Mouse (Mus musculus) spleen, adult 2 months (tissue): ENCODE results near the gene Gale. TPM values are rescaled to one million over a fixed set of nuclear protein-coding genes. Genes with fewer than 3 reads are reported as not detected.

Experiments used
- DNase-seq, 2 experiments: peaks; one replicate each; pipeline versions ENCODE4 v3.0.0 to v3.0.0-alpha.2; 2012 to 2021; ENCODE audit warnings: low spot score in 2 of 2, low read depth in 1 of 2
- H3K27ac ChIP-seq: fragments of 200-500 bp; 2 replicates; pipeline ENCODE4 v1.5.1; 2012; ENCODE audit warnings: low read length, inconsistent platforms; ENCODE audit not compliant: insufficient read depth
- H3K27me3 ChIP-seq: fragments of 200-500 bp; 2 replicates; pipeline ENCODE4 v1.6.1; 2012; ENCODE audit warnings: mild to moderate bottlenecking, moderate library complexity, low read length, inconsistent platforms; ENCODE audit not compliant: control insufficient read depth, insufficient read depth
- H3K36me3 ChIP-seq: fragments of 200-500 bp; 2 replicates; pipeline ENCODE4 v1.6.1; 2012; ENCODE audit warnings: mild to moderate bottlenecking, low read length, inconsistent platforms; ENCODE audit not compliant: control insufficient read depth, insufficient read depth
- H3K4me1 ChIP-seq: fragments of 200-500 bp; 2 replicates; pipeline ENCODE4 v1.6.1; 2011; ENCODE audit warnings: inconsistent platforms; ENCODE audit not compliant: control insufficient read depth, insufficient read depth, insufficient read length
- H3K4me3 ChIP-seq: fragments of 200-500 bp; 2 replicates; pipeline ENCODE4 v1.5.1; 2011; ENCODE audit warnings: mild to moderate bottlenecking, inconsistent platforms; ENCODE audit not compliant: insufficient read depth, insufficient read length; ENCODE audit errors: extremely low read depth
- CTCF ChIP-seq: fragments of 200-500 bp; IDR thresholded peaks from 2 replicates; pipeline ENCODE4 v1.5.1; 2011; ENCODE audit warnings: mild to moderate bottlenecking, inconsistent platforms; ENCODE audit not compliant: insufficient read depth, insufficient read length, insufficient replicate concordance; ENCODE audit errors: extremely low read depth
- POLR2A ChIP-seq: fragments of 200-500 bp; IDR thresholded peaks from 2 replicates; pipeline ENCODE4 v1.6.1; 2011; ENCODE audit warnings: low read depth, low read length, inconsistent platforms
- WGBS: fragments of 180-500 bp; shearing (Covaris S2); methylation state at CpG from one replicate; pipeline ENCODE4 v1.1.7; 2018; 5-methylcytosine and 5-hydroxymethylcytosine counted together
- polyA plus RNA-seq: library from polyadenylated mRNA; depleted of rRNA; stranded (reverse); fragments of >200 nt; gene quantifications from 2 replicates; pipeline ENCODE4 v1.2.3, GENCODE M21; 2012

Gene Gale
- polyA plus RNA-seq, 1 experiment: 10.6 TPM

DNA sequence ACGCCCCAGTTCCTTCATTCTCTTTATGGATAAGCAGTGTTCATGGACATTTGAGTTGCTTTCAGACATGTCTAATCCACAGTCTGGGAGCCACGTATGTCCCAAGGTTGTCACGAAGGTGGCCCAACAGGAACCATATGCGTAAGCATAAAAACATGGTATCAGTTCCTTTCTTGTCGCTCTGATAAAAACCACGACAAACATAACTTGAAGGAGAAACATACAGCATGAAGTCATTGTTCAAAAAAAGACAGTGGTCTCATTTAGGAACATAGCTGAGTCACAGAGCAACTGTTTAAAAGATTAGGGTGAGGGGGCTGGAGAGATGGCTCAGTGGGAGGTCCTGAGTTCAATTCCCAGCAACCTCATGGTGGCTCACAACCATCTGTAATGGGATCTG is 21.3 kb upstream of the Gale start:
- WGBS: 50% methylated on average over 6 of the region's 6 CpGs
- H3K36me3 ChIP-seq: peaks cover 18% of the 10 kb centered on the region
- H3K27me3 ChIP-seq: no peaks in the 10 kb centered on the region
- no peak for TF ChIP-seq POLR2A
- TF ChIP-seq CTCF: no peak
- no peak for DNase-seq
- no peak overlapping the region for H3K4me3 ChIP-seq
- no peak overlapping the region for H3K27ac ChIP-seq
- H3K4me1 ChIP-seq: no peaks in the 10 kb centered on the region

DNA sequence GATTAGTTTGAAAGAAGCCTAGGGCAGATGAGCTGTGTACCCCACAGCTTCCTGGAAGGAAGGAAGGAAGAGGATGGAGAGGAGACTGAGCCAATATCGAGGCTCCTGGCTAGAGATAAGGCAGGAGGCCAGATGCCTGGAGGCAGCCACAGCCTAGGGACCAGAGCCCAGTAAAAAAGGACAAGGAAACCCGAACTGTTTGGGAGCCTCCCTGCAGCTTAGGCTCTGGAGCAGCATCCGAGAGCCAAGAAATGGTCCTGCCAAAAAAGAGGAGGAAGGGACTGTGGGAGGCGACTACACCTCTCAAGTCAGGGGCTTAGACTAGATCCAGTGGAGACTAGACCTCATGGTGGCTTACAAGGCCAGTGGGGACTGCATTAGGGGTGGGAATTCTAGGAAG is 20.1 kb upstream of the Gale start:
- 69% methylated on average over 4 of the region's 4 CpGs for WGBS
- H3K4me1 ChIP-seq: no peaks in the 10 kb centered on the region
- no peak for DNase-seq

DNA sequence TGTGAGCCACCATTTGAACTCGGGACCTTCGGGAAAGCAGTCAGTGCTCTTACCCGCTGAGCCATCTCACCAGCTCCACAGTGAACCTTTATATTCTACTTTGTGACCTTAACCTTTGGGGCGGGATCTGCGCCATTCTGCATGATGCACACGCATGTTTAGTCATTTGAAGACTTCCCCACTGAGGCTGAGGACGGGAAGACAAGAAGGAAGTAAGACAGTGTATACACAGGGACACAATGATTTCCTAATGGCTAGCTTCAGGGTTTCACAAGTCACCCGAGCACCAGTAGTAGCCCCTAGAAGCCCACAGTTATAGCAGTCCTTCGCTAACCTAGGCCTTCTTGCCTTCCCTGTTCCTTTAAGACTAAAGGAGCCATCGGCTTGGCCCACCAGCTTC is 17.8 kb upstream of the Gale start:
- H3K4me1 ChIP-seq: no peaks in the 10 kb centered on the region; the same call in 1 of the 2 replicates
- 0 out of 2 replicates have a peak overlapping the region, but pooled peaks have one; percentile 9 for H3K27ac ChIP-seq
- no peak for TF ChIP-seq POLR2A
- no peak for TF ChIP-seq CTCF
- DNase-seq: no peak
- peaks cover 2% of the 10 kb centered on the region; the same call in 1 of the 2 replicates for H3K36me3 ChIP-seq
- H3K4me3 ChIP-seq: no peak overlapping the region; the same call in 1 of the 2 replicates
- WGBS: 72% methylated on average over 10 of the region's 10 CpGs
- no peaks in the 10 kb centered on the region for H3K27me3 ChIP-seq

More for the DNA sequence above, 20.1 kb upstream of the Gale start:
- no peak overlapping the region for H3K27ac ChIP-seq
- no peaks in the 10 kb centered on the region for H3K27me3 ChIP-seq
- H3K36me3 ChIP-seq: peaks cover 11% of the 10 kb centered on the region
- H3K4me3 ChIP-seq: no peak overlapping the region
- TF ChIP-seq POLR2A: no peak
- no peak for TF ChIP-seq CTCF

DNA sequence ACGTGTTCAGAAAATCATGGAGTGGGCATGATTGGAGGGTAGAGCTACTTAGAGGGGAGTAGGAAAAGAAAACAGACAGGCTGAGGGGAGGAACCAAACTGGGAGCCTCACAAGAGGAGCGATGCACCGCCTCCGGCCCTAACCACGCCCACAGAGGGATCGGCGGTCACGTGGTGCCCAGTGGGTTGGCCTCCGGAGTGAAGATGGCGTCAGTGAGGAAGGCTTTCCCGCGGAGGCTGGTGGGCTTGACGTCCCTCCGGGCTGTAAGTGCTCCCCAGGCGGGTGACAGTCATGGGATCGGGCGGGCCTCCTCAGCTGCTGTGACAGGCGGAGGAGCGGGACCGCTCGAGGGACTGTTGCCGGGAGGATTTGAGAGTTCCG is 17.3 kb upstream of the Gale start, which contains the start of gene Hmgcl:
Hmgcl (plus strand) TSS at position 171 of the 381 bp plus-strand sequence.
- H3K27ac ChIP-seq: peak within 1 kb of the TSS; percentile 24; the same call in 1 of the 2 replicates
- TF ChIP-seq POLR2A (peak; percentile 81), CTCF (no peak)
- WGBS: under 1% methylated on average over 23 of the region's 23 CpGs

DNA sequence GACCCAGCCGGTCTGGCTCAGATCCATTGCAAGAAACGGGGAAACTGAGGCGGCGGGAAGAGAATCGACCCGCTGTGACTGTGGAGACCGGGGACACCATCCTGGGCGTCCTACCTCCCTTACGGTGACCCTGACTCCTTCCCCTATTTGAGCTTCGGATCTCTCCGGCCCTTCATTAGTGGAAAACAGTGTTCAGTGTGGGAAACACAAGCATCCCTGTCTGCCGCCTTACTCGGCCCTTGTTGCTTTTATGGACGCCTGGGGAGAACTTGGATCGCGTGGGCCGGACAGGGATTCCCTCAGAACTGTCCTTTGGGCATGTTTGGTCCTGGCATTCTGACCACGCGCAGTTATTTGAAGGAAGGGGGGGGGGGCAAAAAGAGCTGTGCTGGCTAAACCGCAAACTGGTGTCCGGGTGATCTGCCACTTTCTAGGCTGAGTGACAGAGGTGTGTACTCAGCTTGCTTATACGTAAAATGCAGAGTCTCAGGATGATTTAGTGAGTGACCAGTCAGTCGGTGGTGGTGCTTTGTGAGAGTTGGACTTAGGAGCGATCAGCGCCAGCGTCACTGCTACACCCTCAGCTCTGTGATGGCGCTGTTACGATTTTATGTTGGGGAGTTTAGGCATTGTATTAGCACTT is 16.7 kb upstream of the Gale start:
- Histone ChIP-seq H3K27me3 (no peaks in the 10 kb centered on the region), H3K4me1 (no peaks in the 10 kb centered on the region; the same call in 1 of the 2 replicates), H3K36me3 (peaks cover 4% of the 10 kb centered on the region; the same call in 1 of the 2 replicates), H3K4me3 (peak overlapping the region; percentile 82), H3K27ac (peak overlapping the region; percentile 24; the same call in 1 of the 2 replicates)
- no peak for DNase-seq
- under 1% methylated on average over 28 of the region's 28 CpGs for WGBS
- TF ChIP-seq POLR2A (no peak), CTCF (no peak)

More for the DNA sequence above, 17.3 kb upstream of the Gale start, which contains the start of gene Hmgcl:
- H3K4me1 ChIP-seq: no peaks in the 10 kb centered on the region; the same call in 1 of the 2 replicates
- no peaks in the 10 kb centered on the region for H3K27me3 ChIP-seq
- H3K4me3 ChIP-seq: peak within 1 kb of the TSS; percentile 82
- peak; percentile 72 to 95 for DNase-seq
- peaks cover 2% of the 10 kb centered on the region; the same call in 1 of the 2 replicates for H3K36me3 ChIP-seq

DNA sequence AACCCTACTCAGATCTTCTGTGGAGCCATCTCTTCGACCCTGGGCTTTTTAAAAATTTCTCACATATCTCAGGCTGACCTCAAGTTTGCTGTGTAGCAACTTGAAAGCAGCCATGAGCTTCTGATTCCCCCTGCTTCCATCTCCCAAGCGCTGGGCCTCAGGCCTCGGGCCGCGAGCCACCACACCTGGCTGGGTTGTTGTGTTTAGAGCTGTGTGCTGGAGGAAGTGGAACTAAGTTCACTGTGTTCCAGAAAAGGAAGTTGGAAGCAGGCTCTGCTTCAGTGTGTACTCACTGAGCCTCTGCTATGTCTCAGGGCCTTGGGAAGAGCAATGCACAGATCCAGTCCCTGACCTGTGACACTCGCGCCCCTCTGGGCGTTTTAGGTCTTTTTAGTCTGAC is 15.4 kb upstream of the Gale start:
- DNase-seq: no peak
- Histone ChIP-seq H3K27me3 (no peaks in the 10 kb centered on the region), H3K4me1 (no peaks in the 10 kb centered on the region; the same call in 1 of the 2 replicates), H3K4me3 (no peak overlapping the region), H3K36me3 (peaks cover 8% of the 10 kb centered on the region), H3K27ac (no peak overlapping the region)
- 57% methylated on average over 8 of the region's 8 CpGs for WGBS
- TF ChIP-seq POLR2A (no peak), CTCF (no peak)

DNA sequence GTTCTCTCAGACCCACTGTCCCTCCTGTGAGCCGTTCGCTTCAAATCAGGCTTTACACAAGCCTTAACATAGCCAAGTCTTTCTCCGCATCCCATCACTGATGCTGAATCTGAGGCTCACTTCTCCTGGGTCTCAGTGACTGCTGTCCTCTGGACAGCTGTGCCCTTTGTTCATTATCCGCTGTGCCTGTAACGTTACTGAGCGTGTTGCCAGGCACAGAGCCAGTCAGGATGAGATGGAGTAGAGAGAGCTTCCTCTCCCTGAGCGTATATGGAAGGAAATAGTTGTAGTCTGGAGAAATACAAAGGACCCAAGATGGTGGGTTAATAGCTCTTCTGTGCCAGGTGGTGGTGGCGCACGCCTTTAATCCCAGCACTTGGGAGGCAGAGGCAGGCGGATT is 14.1 kb upstream of the Gale start:
- H3K4me3 ChIP-seq: no peak overlapping the region
- no peaks in the 10 kb centered on the region for H3K27me3 ChIP-seq
- TF ChIP-seq CTCF: no peak
- no peak for TF ChIP-seq POLR2A
- DNase-seq: no peak
- peaks cover 15% of the 10 kb centered on the region for H3K36me3 ChIP-seq
- H3K4me1 ChIP-seq: no peaks in the 10 kb centered on the region; the same call in 1 of the 2 replicates
- WGBS: 94% methylated on average over 10 of the region's 10 CpGs
- H3K27ac ChIP-seq: no peak overlapping the region
